Mouse (Mus musculus) frontal cortex, adult (tissue): Measurements from ENCODE around the gene Mapk13.
"Not testable (repeated sequence)": the region's sequence is repeated elsewhere in the genome, so short reads cannot be mapped to it uniquely, and the experiment has no call there.

ENCODE experiments used
- ATAC-seq: cut with Nextera tagmentation; 2 replicates; pipeline ENCODE4 v1.9.2; 2017; ENCODE audit warnings: mild to moderate bottlenecking, moderate library complexity, mixed read lengths; ENCODE audit not compliant: low TSS enrichment

The Mapk13 gene

GRCm38 (mm10) chr17:28769121-28769874, at the start of gene Mapk13:
Mapk13 (plus strand) TSS chr17:28769297.
- no peak for ATAC-seq

GRCm38 (mm10) chr17:28725783-28726182, 43.3 kb upstream of the Mapk13 start, which contains the start of gene AC170998.1:
AC170998.1 (plus strand) TSS chr17:28726083.
- ATAC-seq = no peak

DNA sequence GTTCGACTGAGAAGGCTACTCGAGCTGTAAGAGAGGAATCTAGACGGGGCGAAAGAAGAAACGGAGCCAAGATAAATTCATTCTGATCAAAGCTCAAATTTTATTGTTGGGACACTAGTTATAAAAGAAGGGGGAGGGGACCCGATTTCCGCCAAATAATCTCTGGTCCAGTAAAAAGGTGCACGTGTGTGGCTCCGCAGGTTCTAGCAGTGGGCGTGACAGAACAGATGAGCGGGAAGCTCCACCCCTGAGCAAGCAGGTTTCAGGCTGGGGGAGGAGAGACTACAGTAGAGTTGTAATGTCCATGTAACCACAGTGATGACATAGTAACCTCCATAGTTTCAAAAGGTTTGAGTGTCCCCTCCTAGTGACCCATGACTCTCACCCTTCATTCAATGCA, 41.6 kb upstream of the Mapk13 start:
- not testable (repeated sequence) for ATAC-seq

GRCm38 (mm10) chr17:28735317-28736105, 33.6 kb upstream of the Mapk13 start:
- peak; percentile 78 for ATAC-seq

DNA sequence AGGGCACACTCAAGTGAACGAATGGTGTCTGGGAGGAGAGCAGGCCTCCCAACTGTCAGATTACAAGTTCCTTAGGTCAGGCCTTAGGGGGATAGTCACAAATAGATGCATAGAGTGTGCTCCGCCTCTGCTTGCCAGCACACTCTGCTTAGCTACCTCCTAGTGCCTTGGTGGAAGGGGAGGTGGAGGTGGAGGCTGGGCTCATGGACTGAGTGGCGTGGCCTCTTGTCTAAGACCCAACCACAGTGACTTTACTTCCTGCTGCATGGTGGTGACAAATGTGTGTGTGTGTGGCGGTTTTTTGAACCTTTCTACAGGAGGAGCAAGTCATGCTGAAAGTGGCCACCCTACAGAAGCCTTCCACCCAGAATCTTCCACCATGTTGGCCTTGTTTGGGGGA, 32.6 kb upstream of the Mapk13 start:
- ATAC-seq = no peak

- ATAC-seq = no peak
These were observed 31.1 kb upstream of the Mapk13 start for GRCm38 (mm10) chr17:28737973-28738372.

DNA sequence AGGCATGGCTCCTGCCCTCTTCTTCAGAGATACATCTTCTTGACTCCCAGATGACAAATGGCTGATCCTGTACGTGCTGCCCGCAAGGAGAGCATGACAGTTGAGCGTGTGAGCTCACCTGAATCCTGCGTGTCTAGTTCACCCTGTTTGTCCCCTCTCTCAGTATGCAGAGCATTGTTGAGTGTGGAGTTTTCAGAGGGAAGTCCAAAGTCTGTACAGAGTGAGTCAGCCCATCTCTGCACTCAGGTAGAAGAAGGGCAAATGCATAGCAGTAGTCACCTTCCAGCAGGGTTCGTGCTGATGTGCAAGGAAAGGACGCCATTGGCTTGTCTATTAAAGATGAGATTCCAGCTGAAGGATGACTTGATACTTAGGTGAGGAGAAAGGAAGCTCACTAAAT, 29.9 kb upstream of the Mapk13 start:
- ATAC-seq = no peak

GRCm38 (mm10) chr17:28743145-28743866, 25.8 kb upstream of the Mapk13 start:
- ATAC-seq = peak; percentile 75

GRCm38 (mm10) chr17:28743916-28744315, 25.2 kb upstream of the Mapk13 start:
- ATAC-seq = no peak

GRCm38 (mm10) chr17:28745773-28746172, 23.3 kb upstream of the Mapk13 start:
- peak; percentile 69 for ATAC-seq

GRCm38 (mm10) chr17:28748001-28748400, 21.1 kb upstream of the Mapk13 start:
- ATAC-seq = no peak

DNA sequence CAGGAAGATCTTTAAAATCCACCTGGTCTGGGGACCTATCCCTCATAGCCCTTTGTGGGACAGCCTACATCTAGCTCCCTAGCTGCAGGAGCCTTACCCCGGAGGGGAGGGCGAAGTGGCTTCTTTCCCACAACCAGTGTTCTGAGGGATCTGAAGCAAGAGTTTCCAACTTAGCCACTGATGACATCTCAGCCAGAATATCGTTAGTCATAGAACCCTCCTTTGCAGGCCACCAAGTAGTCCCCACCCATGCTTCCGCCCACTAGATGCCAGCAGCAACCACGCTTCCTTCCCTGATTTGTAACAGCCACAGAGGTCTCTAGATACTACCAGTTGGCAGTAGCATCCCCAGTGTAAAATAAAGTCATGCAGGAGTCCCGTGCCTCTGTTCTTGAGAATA, 18.5 kb upstream of the Mapk13 start:
- ATAC-seq = peak; percentile 28; the same call in 1 of the 2 replicates

- no peak for ATAC-seq
These were observed 12.7 kb upstream of the Mapk13 start for GRCm38 (mm10) chr17:28756447-28756846.

DNA sequence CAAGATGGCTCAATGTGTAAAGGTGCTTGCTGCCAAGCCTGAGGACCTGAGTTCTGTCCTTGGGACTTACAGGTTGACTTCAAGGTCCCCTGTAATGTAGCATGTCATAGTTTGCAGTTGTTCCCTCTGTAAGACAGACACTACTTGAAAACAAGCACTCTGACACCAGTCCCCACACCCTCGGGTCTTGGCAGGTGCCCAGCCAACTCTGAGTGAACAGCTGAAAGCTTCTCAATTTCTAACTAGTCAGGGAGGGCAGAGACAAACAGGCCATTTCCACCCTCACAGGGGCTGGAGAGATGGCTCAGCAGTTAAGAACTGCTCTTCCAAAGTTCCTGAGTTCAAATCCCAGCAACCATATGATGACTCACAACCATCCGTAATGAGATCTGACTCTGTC, 11.6 kb upstream of the Mapk13 start:
- ATAC-seq = no peak

DNA sequence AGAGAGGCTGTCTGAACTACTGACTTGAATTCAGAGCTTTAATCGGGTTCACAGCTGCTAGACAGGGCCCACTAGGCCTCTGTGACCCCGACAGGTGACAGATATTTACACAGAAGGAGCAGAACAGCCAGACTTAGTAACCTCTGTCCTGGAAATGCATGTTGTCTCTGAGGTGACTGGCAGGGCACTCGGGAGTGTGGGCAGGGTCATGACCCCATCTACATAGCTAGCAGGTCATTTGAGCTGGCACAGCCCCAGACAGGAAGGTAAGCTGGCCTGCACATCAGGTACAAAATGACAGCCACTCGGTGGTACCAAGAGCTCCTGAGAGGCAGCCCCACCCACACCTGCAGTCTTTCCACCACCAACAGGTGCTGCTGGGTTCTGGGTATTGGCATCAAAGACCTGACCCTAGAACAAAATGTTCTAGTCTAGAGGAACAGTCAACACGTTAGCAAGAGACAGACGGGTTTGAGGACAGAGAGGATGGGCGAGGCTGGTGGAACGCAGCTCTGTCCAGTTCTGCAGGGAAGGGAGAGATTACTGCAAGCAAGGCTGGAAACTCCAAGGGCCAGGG, 8.3 kb upstream of the Mapk13 start:
- ATAC-seq = no peak

DNA sequence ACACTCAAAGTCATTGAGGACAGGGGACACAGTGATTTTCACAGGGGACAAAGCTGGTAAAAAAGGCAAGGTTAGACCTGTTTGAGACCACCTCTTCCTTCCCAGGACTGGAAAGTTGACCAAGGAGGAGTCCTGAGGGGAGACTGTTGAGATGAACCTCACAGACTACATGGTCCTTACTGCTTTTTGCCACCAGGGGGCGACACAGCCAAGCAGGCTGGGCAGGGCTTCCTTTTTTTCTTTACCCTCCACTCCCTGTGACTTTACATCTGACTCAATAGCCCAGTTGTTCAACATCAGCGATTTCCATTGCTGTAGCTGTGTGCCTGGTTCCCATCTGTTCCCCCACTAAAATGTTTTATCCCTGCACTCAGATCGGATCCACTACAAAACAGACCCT, 7.2 kb upstream of the Mapk13 start:
- ATAC-seq = peak; percentile 74; the same call in 1 of the 2 replicates

- no peak for ATAC-seq
These were observed 2.9 kb upstream of the Mapk13 start for GRCm38 (mm10) chr17:28766203-28766602.

GRCm38 (mm10) chr17:28766781-28767515, 2.1 kb upstream of the Mapk13 start:
- ATAC-seq = no peak

DNA sequence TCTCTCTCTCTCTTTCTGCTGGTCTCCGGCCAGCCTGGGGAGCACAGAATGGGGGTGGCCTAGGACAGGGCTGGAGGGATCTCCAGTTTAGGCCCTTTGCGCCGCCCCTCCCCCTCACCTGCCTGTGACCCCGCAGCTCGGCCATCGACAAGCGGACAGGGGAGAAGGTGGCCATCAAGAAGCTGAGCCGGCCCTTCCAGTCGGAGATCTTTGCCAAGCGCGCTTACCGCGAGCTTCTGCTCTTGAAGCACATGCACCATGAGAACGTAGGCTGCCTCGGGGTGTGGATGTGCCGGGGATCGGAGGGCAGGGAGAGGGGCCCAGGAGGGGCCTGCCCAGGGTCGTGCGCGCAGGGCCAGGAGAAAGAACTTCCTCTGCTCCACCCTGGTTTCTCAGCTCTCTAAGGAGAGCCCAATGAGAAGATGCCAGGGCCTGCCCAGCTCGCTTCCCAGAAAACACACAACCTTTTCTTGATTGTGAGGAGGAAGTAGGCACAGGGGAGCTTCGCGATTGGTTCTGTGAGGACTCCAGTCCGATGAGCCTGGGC, 851 bp downstream of the Mapk13 start:
- ATAC-seq = peak; percentile 47; the same call in 1 of the 2 replicates

DNA sequence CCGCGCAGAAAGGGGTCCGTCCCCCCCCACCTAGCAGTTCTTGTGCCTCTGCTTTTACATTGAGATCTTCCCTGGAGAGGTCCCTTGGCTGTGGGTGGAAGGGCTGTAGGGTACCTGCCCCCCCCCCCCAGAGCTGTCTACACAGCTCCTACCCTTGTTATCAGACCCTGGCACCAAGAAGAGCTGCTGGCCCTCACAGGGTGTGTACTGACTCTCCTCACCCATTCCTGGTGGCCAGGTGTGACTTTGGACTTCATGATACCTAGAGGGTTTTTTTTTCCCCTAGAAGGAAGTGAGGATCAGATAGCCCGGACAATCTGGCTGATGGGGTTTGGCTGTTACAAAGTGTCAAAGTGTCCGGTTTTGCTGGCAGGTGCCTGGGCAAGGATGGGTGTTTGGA, 2.2 kb downstream of the Mapk13 start:
- no peak for ATAC-seq

DNA sequence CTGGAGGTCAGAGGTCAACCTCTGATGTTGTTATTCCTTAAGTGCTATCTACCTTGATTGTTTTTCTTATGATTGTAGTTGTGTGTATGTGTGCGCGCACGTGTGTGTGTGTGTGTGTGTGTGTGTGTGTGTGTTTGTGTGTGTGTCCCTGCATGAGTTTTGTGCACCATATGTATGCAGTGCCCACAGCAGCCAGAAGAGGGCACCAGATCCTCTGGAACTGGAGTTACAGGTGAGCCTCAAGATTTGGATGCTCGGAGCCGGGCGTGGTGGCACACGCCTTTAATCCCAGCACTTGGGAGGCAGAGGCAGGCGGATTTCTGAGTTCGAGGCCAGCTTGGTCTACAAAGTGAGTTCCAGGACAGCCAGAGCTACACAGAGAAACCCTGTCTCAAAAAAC, 5.2 kb downstream of the Mapk13 start:
- not testable (repeated sequence) for ATAC-seq
